Mouse (Mus musculus): ENCODE measurements around the gene Chmp2a. TPM values are rescaled to one million over a fixed set of nuclear protein-coding genes. Genes with fewer than 3 reads are reported as not detected.

Chmp2a gene
- polyA plus RNA-seq, 1 experiment from 2014 or later, result 146 TPM

- Histone ChIP-seq H3K4me2 (peak within 1 kb of the TSS; percentile 79), H3K4me3 (replicated peaks) (peak within 1 kb of the TSS; percentile 57), H3K9ac (peak within 1 kb of the TSS; percentile 79), H3K27me3 (no peaks in the 10 kb centered on the region), H3K27ac (peak within 1 kb of the TSS; percentile 95), H3K9me3 (replicated peaks) (no peaks in the 10 kb centered on the region), H3K36me3 (peaks cover 27% of the 10 kb centered on the region), H3K4me1 (peaks cover 32% of the 10 kb centered on the region)
- ATAC-seq (replicated peaks; ENCODE audit: low FRiP score), result no peak
- WGBS, result 12% methylated on average over 26 of the region's 26 CpGs
Observed at GRCm38 (mm10) chr7:13010005-13010908, 24.4 kb downstream of the Chmp2a start, which contains the start of gene Zbtb45. Zbtb45 (minus strand) TSS chr7:13010034.

- peak overlapping the region; percentile 57 for H3K4me3 ChIP-seq (replicated peaks)
- H3K36me3 ChIP-seq, result peaks cover 34% of the 10 kb centered on the region
- H3K9ac ChIP-seq, result peak overlapping the region; percentile 79
- no peaks in the 10 kb centered on the region for H3K27me3 ChIP-seq
- peak overlapping the region; percentile 79 for H3K4me2 ChIP-seq
- peak; percentile 88 for ATAC-seq (replicated peaks; ENCODE audit: low FRiP score)
- H3K9me3 ChIP-seq (replicated peaks), result no peaks in the 10 kb centered on the region
- H3K4me1 ChIP-seq, result peaks cover 32% of the 10 kb centered on the region
- H3K27ac ChIP-seq, result peak overlapping the region; percentile 95
- under 1% methylated on average over 42 of the region's 42 CpGs for WGBS
Observed at GRCm38 (mm10) chr7:13009143-13010004, 25.2 kb downstream of the Chmp2a start.

- WGBS, result 38% methylated on average over 57 of the region's 57 CpGs
- H3K4me3 ChIP-seq (replicated peaks), result peak overlapping the region; percentile 25
- no peak for ATAC-seq (replicated peaks; ENCODE audit: low FRiP score)
Observed at GRCm38 (mm10) chr7:13007341-13008092, 27.1 kb downstream of the Chmp2a start.

DNA sequence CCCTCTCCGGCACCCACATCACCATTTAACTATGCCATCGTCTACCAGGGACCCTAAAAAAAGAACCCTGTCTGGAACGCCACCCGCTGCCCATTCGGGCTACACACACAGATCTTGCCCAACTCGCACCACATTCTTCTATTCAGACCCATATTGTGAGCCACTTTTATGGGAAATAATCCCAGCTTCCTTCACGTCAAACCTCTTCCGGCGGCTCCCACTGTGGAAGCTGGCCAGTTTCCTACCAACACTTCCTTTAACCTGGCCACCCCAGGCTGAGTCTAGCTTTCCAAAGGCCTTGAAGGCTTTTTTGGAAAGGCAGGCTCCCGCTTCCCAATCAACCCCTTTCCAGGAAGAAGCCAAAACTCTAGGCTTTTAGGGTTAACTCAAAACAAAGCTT is 28.1 kb downstream of the Chmp2a start:
- H3K4me1 ChIP-seq, result peaks cover 32% of the 10 kb centered on the region
- no peak overlapping the region for H3K9ac ChIP-seq
- ATAC-seq (replicated peaks; ENCODE audit: low FRiP score), result no peak
- no peak overlapping the region for H3K27ac ChIP-seq
- no peaks in the 10 kb centered on the region for H3K27me3 ChIP-seq
- peaks cover 41% of the 10 kb centered on the region for H3K36me3 ChIP-seq
- H3K9me3 ChIP-seq (replicated peaks), result no peaks in the 10 kb centered on the region
- WGBS, result 84% methylated on average over 10 of the region's 10 CpGs
- H3K4me3 ChIP-seq (replicated peaks), result no peak overlapping the region
- no peak overlapping the region for H3K4me2 ChIP-seq

More at GRCm38 (mm10) chr7:13007341-13008092, 27.1 kb downstream of the Chmp2a start:
- Histone ChIP-seq H3K4me2 (peak overlapping the region; percentile 79), H3K27me3 (no peaks in the 10 kb centered on the region), H3K4me1 (peaks cover 32% of the 10 kb centered on the region), H3K36me3 (peaks cover 41% of the 10 kb centered on the region), H3K9me3 (replicated peaks) (no peaks in the 10 kb centered on the region), H3K27ac (no peak overlapping the region), H3K9ac (peak overlapping the region; percentile 25; the same call in 1 of the 2 replicates)

- no peaks in the 10 kb centered on the region for H3K27me3 ChIP-seq
- H3K9me3 ChIP-seq (replicated peaks), result no peaks in the 10 kb centered on the region
- H3K4me1 ChIP-seq, result peaks cover 32% of the 10 kb centered on the region
- ATAC-seq (replicated peaks; ENCODE audit: low FRiP score), result no peak
- peaks cover 41% of the 10 kb centered on the region for H3K36me3 ChIP-seq
- no peak overlapping the region for H3K4me2 ChIP-seq
- no peak overlapping the region for H3K27ac ChIP-seq
- WGBS, result 92% methylated on average over 17 of the region's 17 CpGs
- H3K4me3 ChIP-seq (replicated peaks), result no peak overlapping the region
- H3K9ac ChIP-seq, result no peak overlapping the region
Observed at GRCm38 (mm10) chr7:13006011-13006410, 28.6 kb downstream of the Chmp2a start.

DNA sequence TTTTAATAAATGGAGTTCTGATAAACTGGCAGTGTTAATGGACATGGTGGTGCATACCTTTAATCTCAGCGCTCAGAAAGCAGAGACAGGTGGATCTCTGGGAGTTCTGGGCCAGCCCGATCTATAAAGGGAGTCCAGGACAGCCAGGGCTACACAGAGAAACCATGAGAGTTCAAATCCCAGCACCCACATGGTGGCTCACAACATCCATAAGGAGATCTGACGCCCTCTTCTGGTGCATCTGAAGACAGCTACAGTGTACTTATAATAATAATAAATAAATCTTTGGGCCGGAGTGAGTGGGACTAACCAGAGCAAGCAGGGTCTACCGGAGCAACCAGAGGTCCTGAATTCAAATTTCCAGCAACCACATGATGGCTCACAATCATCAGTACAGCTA is 31.2 kb downstream of the Chmp2a start:
- Histone ChIP-seq H3K4me2 (no peak overlapping the region), H3K27me3 (no peaks in the 10 kb centered on the region), H3K9ac (no peak overlapping the region), H3K4me1 (peaks cover 16% of the 10 kb centered on the region), H3K27ac (no peak overlapping the region), H3K9me3 (replicated peaks) (no peaks in the 10 kb centered on the region), H3K36me3 (peaks cover 41% of the 10 kb centered on the region), H3K4me3 (replicated peaks) (no peak overlapping the region)
- no peak for ATAC-seq (replicated peaks; ENCODE audit: low FRiP score)
- 70% methylated on average over 5 of the region's 5 CpGs for WGBS

DNA sequence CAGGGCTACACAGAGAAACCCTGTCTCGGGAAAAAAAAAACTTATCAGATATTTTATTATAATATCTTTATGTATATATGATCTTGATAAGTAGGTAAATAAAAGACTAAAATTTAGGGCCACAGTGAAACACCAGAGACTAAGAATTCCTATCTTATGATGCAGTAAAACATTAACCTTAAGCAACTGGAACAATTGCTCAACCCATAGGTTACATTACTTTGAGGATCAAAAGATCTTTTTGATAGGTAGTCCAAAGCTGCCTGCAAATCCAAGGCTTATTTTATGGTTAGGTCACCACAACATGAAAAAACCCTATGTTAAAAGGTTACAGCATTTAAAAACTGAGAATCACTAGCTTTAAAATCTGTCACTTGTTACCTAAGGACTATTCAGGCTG is 33.0 kb downstream of the Chmp2a start:
- Histone ChIP-seq H3K36me3 (peaks cover 27% of the 10 kb centered on the region), H3K9ac (no peak overlapping the region), H3K27me3 (no peaks in the 10 kb centered on the region), H3K4me3 (replicated peaks) (no peak overlapping the region), H3K27ac (no peak overlapping the region), H3K4me2 (no peak overlapping the region), H3K9me3 (replicated peaks) (no peaks in the 10 kb centered on the region), H3K4me1 (no peaks in the 10 kb centered on the region; the same call in 1 of the 2 replicates)
- ATAC-seq (replicated peaks; ENCODE audit: low FRiP score), result no peak
- 74% methylated on average over 1 of the region's 1 CpGs for WGBS

GRCm38 (mm10) chr7:12998851-12999250 is 35.8 kb downstream of the Chmp2a start, which contains the start of gene Trim28:
Trim28 (plus strand) TSS chr7:12999114.
- ATAC-seq (replicated peaks; ENCODE audit: low FRiP score), result no peak
- Histone ChIP-seq H3K27me3 (no peaks in the 10 kb centered on the region), H3K9me3 (replicated peaks) (no peaks in the 10 kb centered on the region), H3K27ac (no peak within 1 kb of the TSS), H3K4me3 (replicated peaks) (no peak within 1 kb of the TSS), H3K4me2 (no peak within 1 kb of the TSS), H3K9ac (no peak within 1 kb of the TSS), H3K4me1 (no peaks in the 10 kb centered on the region), H3K36me3 (peaks cover 1% of the 10 kb centered on the region; the same call in 1 of the 2 replicates)
- WGBS, result 86% methylated on average over 3 of the region's 3 CpGs

GRCm38 (mm10) chr7:12998053-12998452 is 36.6 kb downstream of the Chmp2a start, which contains the start of gene Slc27a5:
Slc27a5 (minus strand) TSS chr7:12998192.
- H3K4me3 ChIP-seq (replicated peaks), result no peak within 1 kb of the TSS
- no peaks in the 10 kb centered on the region for H3K4me1 ChIP-seq
- 81% methylated on average over 5 of the region's 5 CpGs for WGBS
- H3K9me3 ChIP-seq (replicated peaks), result no peaks in the 10 kb centered on the region
- ATAC-seq (replicated peaks; ENCODE audit: low FRiP score), result no peak
- no peaks in the 10 kb centered on the region for H3K27me3 ChIP-seq
- no peak within 1 kb of the TSS for H3K9ac ChIP-seq
- H3K4me2 ChIP-seq, result no peak within 1 kb of the TSS
- H3K27ac ChIP-seq, result no peak within 1 kb of the TSS
- H3K36me3 ChIP-seq, result no peaks in the 10 kb centered on the region

GRCm38 (mm10) chr7:12997230-12997629 is 37.4 kb downstream of the Chmp2a start:
- H3K4me1 ChIP-seq, result no peaks in the 10 kb centered on the region
- no peaks in the 10 kb centered on the region for H3K27me3 ChIP-seq
- H3K9ac ChIP-seq, result no peak overlapping the region
- H3K4me2 ChIP-seq, result no peak overlapping the region
- H3K9me3 ChIP-seq (replicated peaks), result no peaks in the 10 kb centered on the region
- no peak overlapping the region for H3K4me3 ChIP-seq (replicated peaks)
- no peak for ATAC-seq (replicated peaks; ENCODE audit: low FRiP score)
- WGBS, result 69% methylated on average over 5 of the region's 5 CpGs
- no peaks in the 10 kb centered on the region for H3K36me3 ChIP-seq
- no peak overlapping the region for H3K27ac ChIP-seq

DNA sequence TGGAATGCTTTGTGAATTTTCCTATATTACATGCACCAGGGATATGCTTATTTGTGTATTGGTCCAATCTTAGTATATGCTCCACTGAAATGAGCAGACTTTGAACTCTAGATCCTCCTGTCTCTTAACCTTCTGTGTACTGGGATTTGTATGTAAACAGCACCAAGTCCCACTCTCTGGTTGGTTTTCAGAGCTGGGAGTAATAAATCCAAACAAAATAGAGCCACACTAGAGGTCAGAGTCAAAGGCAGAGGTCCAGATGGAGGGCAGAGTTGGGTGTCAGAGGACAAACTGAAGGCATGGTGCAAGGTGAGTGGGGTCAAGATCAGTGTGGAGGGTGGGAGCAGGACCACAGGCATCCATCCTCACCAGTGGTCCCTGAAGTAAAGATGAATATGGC is 38.7 kb downstream of the Chmp2a start:
- no peaks in the 10 kb centered on the region for H3K9me3 ChIP-seq (replicated peaks)
- H3K9ac ChIP-seq, result no peak overlapping the region
- H3K36me3 ChIP-seq, result no peaks in the 10 kb centered on the region
- no peak overlapping the region for H3K4me2 ChIP-seq
- H3K27me3 ChIP-seq, result no peaks in the 10 kb centered on the region
- H3K4me1 ChIP-seq, result no peaks in the 10 kb centered on the region
- H3K4me3 ChIP-seq (replicated peaks), result no peak overlapping the region
- no peak overlapping the region for H3K27ac ChIP-seq
- no peak for ATAC-seq (replicated peaks; ENCODE audit: low FRiP score)

All from kidney, embryonic 15.5 days (tissue).